Mouse (Mus musculus): ENCODE measurements around the gene Igfbp2. TPM values are rescaled to one million over a fixed set of nuclear protein-coding genes. Genes with fewer than 3 reads are reported as not detected.

Igfbp2 gene
- polyA plus RNA-seq, 2 experiments = 287 to 343 TPM

DNA sequence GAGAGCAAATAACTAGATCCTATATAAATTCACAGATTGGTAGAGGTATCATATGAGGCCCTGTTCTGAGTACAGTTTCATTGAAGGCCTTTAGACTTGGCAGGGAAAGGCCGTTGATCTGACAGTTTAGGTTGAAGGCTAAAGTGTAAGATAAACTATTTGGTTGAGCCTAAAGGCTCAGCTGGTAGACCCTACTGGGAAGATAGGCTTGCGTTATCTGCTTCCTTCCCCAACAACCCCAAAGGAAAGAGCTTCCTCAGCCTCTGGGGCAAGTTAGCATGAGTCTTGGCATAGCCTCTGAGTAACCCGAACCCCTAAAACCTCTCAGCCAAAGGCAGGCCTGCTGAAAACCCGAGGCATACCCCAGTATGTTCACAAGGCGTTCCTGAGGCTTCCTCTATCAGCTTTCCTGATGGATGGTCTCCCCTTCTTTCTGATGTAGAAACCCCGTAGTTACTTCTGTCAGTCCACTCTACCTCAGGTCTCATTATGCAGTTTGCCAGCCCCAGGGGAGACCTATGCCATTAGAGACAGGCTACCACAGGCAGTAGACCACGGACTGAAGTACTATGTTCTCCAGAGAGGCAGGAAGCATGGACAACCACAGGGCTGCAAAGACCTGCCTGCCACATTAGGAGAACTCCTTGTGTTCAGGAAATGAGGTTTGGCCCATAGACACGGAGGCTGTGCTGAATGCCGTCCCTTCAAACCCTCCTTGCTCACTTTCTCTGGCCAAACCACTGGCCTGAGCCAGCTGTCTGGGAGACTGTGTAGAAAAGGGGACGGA lies 44.3 kb downstream of the Igfbp2 start:
- Histone ChIP-seq H3K9ac (ENCODE audit: low read depth, low read length, severe bottlenecking) (no peak overlapping the region), H3K9me3 (ENCODE audit: control insufficient read depth, low read length) (no peaks in the 10 kb centered on the region), H3K4me3 (replicated peaks; ENCODE audit: low read length) (no peak overlapping the region), H3K27me3 (ENCODE audit: control insufficient read depth, insufficient read depth, low read length) (no peaks in the 10 kb centered on the region), H3K36me3 (ENCODE audit: control insufficient read depth, insufficient read depth, low read length) (peaks cover 31% of the 10 kb centered on the region), H3K27ac (replicated peaks; ENCODE audit: low read depth, low read length) (no peak overlapping the region), H3K4me1 (ENCODE audit: control insufficient read depth, insufficient read depth, low read length) (peaks cover 26% of the 10 kb centered on the region), H3K4me2 (replicated peaks; ENCODE audit: low read depth, low read length, severe bottlenecking) (0 out of 2 replicates have a peak overlapping the region, but pooled peaks have one; percentile 75)
- WGBS = 65% methylated on average over 10 of the region's 10 CpGs
- no peak for DNase-seq (ENCODE audit: low spot score)
- no peak for ATAC-seq (ENCODE audit: low FRiP score, low read depth)
- TF ChIP-seq POLR2A (IDR thresholded peaks at IDR 0.05; ENCODE audit: borderline replicate concordance, extremely low read depth, insufficient read depth, insufficient read length) = no peak

DNA sequence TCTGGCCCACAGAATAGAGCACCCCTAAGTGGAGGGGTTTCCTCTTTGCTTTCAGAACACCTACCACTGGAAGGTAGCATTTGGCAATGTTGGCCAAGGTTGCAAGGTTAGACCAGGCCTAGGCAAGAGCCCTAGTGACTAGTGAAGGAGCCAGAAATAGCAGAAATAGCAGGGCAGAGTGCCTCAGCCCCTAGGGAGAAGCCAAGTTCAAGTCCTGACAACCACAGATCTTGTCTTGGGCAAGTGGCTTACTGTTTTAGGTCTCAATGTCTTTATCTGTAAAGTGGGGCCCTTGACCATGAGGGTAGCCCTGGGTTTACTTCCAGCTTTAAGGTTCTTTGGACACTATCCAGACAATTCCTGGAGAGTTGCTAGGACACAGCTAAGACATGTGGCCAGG lies 45.0 kb downstream of the Igfbp2 start:
- TF ChIP-seq POLR2A (IDR thresholded peaks at IDR 0.05; ENCODE audit: borderline replicate concordance, extremely low read depth, insufficient read depth, insufficient read length) = no peak
- Histone ChIP-seq H3K4me2 (replicated peaks; ENCODE audit: low read depth, low read length, severe bottlenecking) (peak overlapping the region; percentile 75), H3K9ac (ENCODE audit: low read depth, low read length, severe bottlenecking) (no peak overlapping the region), H3K4me1 (ENCODE audit: control insufficient read depth, insufficient read depth, low read length) (peaks cover 26% of the 10 kb centered on the region), H3K9me3 (ENCODE audit: control insufficient read depth, low read length) (no peaks in the 10 kb centered on the region), H3K4me3 (replicated peaks; ENCODE audit: low read length) (0 out of 2 replicates have a peak overlapping the region, but pooled peaks have one; percentile 65), H3K27ac (replicated peaks; ENCODE audit: low read depth, low read length) (no peak overlapping the region), H3K27me3 (ENCODE audit: control insufficient read depth, insufficient read depth, low read length) (no peaks in the 10 kb centered on the region), H3K36me3 (ENCODE audit: control insufficient read depth, insufficient read depth, low read length) (peaks cover 24% of the 10 kb centered on the region)
- ATAC-seq (ENCODE audit: low FRiP score, low read depth) = no peak
- no peak for DNase-seq (ENCODE audit: low spot score)

DNA sequence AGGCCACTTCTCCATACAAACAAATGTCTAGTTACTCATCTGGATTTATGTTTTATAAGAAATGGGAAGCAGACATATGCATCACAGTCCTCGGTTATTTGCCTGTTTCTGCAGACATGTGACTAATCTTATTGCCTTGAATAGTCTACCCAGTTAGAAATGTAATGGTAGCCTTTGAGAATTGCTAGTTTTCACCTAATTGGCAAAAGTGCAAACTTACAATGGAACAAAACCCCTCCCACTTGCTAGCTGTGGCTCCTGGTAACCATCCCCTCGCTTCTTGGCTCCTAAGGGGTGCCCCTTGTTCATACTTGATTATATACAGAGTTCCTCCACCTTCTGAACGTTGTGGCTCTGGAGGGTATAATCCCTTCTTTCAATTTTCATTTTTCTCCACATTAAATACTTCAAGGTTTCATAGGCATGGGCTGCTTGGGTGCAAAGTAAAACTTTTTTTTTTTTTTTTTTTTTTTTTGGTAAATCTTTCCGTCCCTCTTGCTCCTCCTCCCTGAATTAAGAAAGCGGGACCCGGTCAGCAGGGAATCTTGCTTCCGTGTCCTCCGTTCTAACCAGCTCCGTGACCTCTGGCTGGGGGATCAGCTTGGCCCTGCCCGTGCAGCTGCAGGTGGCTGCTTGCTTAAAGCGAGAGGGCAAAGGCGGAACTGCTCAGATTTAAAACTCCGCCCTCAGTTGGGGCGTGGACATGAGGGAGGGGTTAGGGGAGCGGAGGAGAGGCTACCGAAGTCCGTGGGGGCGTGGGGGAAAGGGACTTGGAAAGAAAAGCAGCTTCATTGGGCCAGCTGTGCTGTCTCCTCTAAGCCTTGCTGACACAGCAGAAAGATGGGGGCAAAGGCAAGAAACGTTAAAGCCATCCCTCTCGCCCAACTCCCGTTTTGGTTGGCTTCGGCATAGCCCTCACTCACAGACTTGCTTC lies 45.6 kb downstream of the Igfbp2 start:
- Histone ChIP-seq H3K9ac (ENCODE audit: low read depth, low read length, severe bottlenecking) (peak overlapping the region; percentile 48), H3K36me3 (ENCODE audit: control insufficient read depth, insufficient read depth, low read length) (peaks cover 20% of the 10 kb centered on the region; the same call in 1 of the 2 replicates), H3K4me1 (ENCODE audit: control insufficient read depth, insufficient read depth, low read length) (peaks cover 27% of the 10 kb centered on the region), H3K27me3 (ENCODE audit: control insufficient read depth, insufficient read depth, low read length) (no peaks in the 10 kb centered on the region), H3K27ac (replicated peaks; ENCODE audit: low read depth, low read length) (peak overlapping the region; percentile 59; the same call in 1 of the 2 replicates), H3K4me3 (replicated peaks; ENCODE audit: low read length) (peak overlapping the region; percentile 65), H3K4me2 (replicated peaks; ENCODE audit: low read depth, low read length, severe bottlenecking) (peak overlapping the region; percentile 75), H3K9me3 (ENCODE audit: control insufficient read depth, low read length) (no peaks in the 10 kb centered on the region)
- ATAC-seq (ENCODE audit: low FRiP score, low read depth) (peak; percentile 6; the same call in 1 of the 2 replicates), DNase-seq (ENCODE audit: low spot score) (peak; percentile 70)
- TF ChIP-seq POLR2A (IDR thresholded peaks at IDR 0.05; ENCODE audit: borderline replicate concordance, extremely low read depth, insufficient read depth, insufficient read length) = no peak
- WGBS = 6% methylated on average over 22 of the region's 22 CpGs

DNA sequence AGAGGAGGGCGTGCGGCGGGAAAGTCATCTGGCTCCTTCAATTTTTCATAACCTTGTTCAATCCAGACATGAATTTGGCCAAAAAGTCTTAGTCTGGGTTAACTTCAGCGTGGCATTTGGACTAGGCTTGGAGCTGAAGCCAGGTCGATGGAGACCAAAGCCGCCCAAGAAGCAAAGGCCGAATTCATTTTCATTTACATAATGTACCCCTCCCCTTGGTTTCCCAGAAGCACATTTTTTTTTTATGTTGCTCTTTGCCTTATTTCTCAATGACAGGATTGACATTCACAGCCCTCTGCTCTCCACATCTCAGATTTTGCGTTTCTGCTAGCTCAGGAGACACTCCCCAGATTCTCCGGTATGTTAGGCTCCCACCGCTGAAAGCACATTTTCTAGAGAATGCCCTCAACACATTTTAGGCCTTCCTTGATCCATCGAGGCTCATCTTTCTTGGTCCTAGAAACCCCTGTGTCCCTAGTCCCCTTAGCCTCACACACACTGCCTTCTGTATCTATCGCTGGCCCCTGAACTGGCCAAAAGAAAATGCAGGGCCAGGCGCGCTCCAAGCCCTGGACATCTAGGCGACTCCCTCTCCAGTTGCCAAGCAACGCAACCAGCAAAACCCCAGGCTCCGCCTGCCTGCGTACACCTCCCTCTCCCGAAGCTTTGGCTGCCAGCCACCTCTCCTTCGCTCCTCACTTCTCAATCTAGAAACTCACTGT lies 46.5 kb downstream of the Igfbp2 start:
- peaks cover 33% of the 10 kb centered on the region for H3K4me1 ChIP-seq (ENCODE audit: control insufficient read depth, insufficient read depth, low read length)
- no peaks in the 10 kb centered on the region for H3K9me3 ChIP-seq (ENCODE audit: control insufficient read depth, low read length)
- H3K4me2 ChIP-seq (replicated peaks; ENCODE audit: low read depth, low read length, severe bottlenecking) = peak overlapping the region; percentile 75
- TF ChIP-seq POLR2A (IDR thresholded peaks at IDR 0.05; ENCODE audit: borderline replicate concordance, extremely low read depth, insufficient read depth, insufficient read length) = no peak
- ATAC-seq (ENCODE audit: low FRiP score, low read depth) (peak; percentile 24; the same call in 1 of the 2 replicates), DNase-seq (ENCODE audit: low spot score) (peak; percentile 90)
- peak overlapping the region; percentile 48 for H3K9ac ChIP-seq (ENCODE audit: low read depth, low read length, severe bottlenecking)
- 1% methylated on average over 20 of the region's 20 CpGs for WGBS
- no peaks in the 10 kb centered on the region for H3K27me3 ChIP-seq (ENCODE audit: control insufficient read depth, insufficient read depth, low read length)
- H3K36me3 ChIP-seq (ENCODE audit: control insufficient read depth, insufficient read depth, low read length) = peaks cover 15% of the 10 kb centered on the region; the same call in 1 of the 2 replicates
- H3K27ac ChIP-seq (replicated peaks; ENCODE audit: low read depth, low read length) = peak overlapping the region; percentile 59; the same call in 1 of the 2 replicates
- H3K4me3 ChIP-seq (replicated peaks; ENCODE audit: low read length) = peak overlapping the region; percentile 65
